Mouse (Mus musculus): Measurements from ENCODE around the gene Coro2a.

GRCm38 (mm10) chr4:46585811-46586190, 16.2 kb downstream of the Coro2a start:
- TF ChIP-seq CTCF (IDR thresholded peaks at IDR 0.05; ENCODE audit: extremely low read depth, insufficient read length, insufficient replicate concordance, low read depth, low read length) (no peak), POLR2A (IDR thresholded peaks at IDR 0.05; ENCODE audit: low read depth, low read length) (no peak)

All from small intestine, adult 2 months (tissue).